Mouse (Mus musculus) liver, embryonic 16.5 days (tissue): ENCODE data around the gene Sesn2. TPM values are rescaled to one million over a fixed set of nuclear protein-coding genes. Genes with fewer than 3 reads are reported as not detected.

ENCODE experiments used
- ATAC-seq: fragments of 200-750 bp; cut with Nextera tagmentation; 2 replicates; pipeline ENCODE4 v1.8.0; 2017; ENCODE audit warnings: low read depth, mild to moderate bottlenecking, moderate number of reproducible peaks, moderate library complexity
- H3K27ac ChIP-seq: fragments of 300-500 bp; sonication (generic); 2 replicates; pipeline ENCODE4 v1.5.1; 2014; ENCODE audit warnings: mild to moderate bottlenecking, low read length
- H3K27me3 ChIP-seq: fragments of 300-500 bp; sonication (generic); 2 replicates; pipeline ENCODE4 v1.6.1; 2014; ENCODE audit warnings: low read depth, low read length, mixed read lengths; ENCODE audit not compliant: control insufficient read depth, insufficient read depth
- H3K36me3 ChIP-seq: fragments of 300-500 bp; sonication (generic); 2 replicates; pipeline ENCODE4 v1.6.1; 2014; ENCODE audit warnings: mild to moderate bottlenecking; ENCODE audit not compliant: control insufficient read depth, insufficient read depth
- H3K4me1 ChIP-seq: fragments of 300-500 bp; sonication (generic); 2 replicates; pipeline ENCODE4 v1.6.1; 2014; ENCODE audit warnings: low read depth, low read length, mixed read lengths; ENCODE audit not compliant: control insufficient read depth
- H3K4me2 ChIP-seq: fragments of 300-500 bp; sonication (generic); 2 replicates; pipeline ENCODE4 v1.6.1; 2014; ENCODE audit warnings: low read depth, low read length, mixed read lengths
- H3K4me3 ChIP-seq: fragments of 300-500 bp; sonication (generic); 2 replicates; pipeline ENCODE4 v1.5.1; 2014; ENCODE audit warnings: low read depth, mild to moderate bottlenecking, low read length
- H3K9ac ChIP-seq: fragments of 300-500 bp; sonication (generic); 2 replicates; pipeline ENCODE4 v1.6.1; 2014; ENCODE audit warnings: low read depth, low read length
- H3K9me3 ChIP-seq: fragments of 300-500 bp; sonication (generic); replicated peaks from 2 replicates; pipeline ENCODE4 v1.6.1; 2016; ENCODE audit warnings: low read length; ENCODE audit not compliant: control insufficient read depth
- WGBS: fragments of 180-500 bp; shearing (Covaris S2); extraction: QIAGEN DNeasy Blood & Tissue Kit; methylation state at CpG from one replicate; pipeline ENCODE4 v1.1.7; 2014; ENCODE audit not compliant: insufficient replicate concordance; 5-methylcytosine and 5-hydroxymethylcytosine counted together
- polyA plus RNA-seq: library from polyadenylated mRNA; unstranded; fragments of >200 nt; fragmentation: Nextera tagmentation; extraction: Ambion mirVana; gene quantifications from 2 replicates; pipeline ENCODE4 v1.2.1, GENCODE M21; 2015

The Sesn2 gene
- polyA plus RNA-seq, 1 experiment from 2014 or later = 7.9 TPM

- H3K27me3 ChIP-seq = no peaks in the 10 kb centered on the region
- peaks cover 9% of the 10 kb centered on the region for H3K4me1 ChIP-seq
- H3K9me3 ChIP-seq = no peaks in the 10 kb centered on the region
- ATAC-seq = no peak
- H3K4me3 ChIP-seq = no peak overlapping the region
- H3K4me2 ChIP-seq = no peak overlapping the region
- no peak overlapping the region for H3K27ac ChIP-seq
- no peak overlapping the region for H3K9ac ChIP-seq
- WGBS = 57% methylated on average over 13 of the region's 13 CpGs
- no peaks in the 10 kb centered on the region for H3K36me3 ChIP-seq
These were observed 34.1 kb downstream of the Sesn2 start for GRCm38 (mm10) chr4:132475895-132476878.

- peaks cover 7% of the 10 kb centered on the region for H3K4me1 ChIP-seq
- H3K27me3 ChIP-seq = no peaks in the 10 kb centered on the region
- H3K4me3 ChIP-seq = no peak overlapping the region
- H3K9me3 ChIP-seq = no peaks in the 10 kb centered on the region
- 74% methylated on average over 4 of the region's 4 CpGs for WGBS
- H3K27ac ChIP-seq = peak overlapping the region; percentile 53
- H3K36me3 ChIP-seq = no peaks in the 10 kb centered on the region
- ATAC-seq = peak; percentile 73
- H3K4me2 ChIP-seq = no peak overlapping the region
- no peak overlapping the region for H3K9ac ChIP-seq
These were observed 35.7 kb downstream of the Sesn2 start for GRCm38 (mm10) chr4:132474631-132475030.

- no peak for ATAC-seq
- H3K4me1 ChIP-seq = peaks cover 11% of the 10 kb centered on the region
- no peak overlapping the region for H3K4me3 ChIP-seq
- H3K9me3 ChIP-seq = no peaks in the 10 kb centered on the region
- H3K27me3 ChIP-seq = no peaks in the 10 kb centered on the region
- H3K4me2 ChIP-seq = no peak overlapping the region
- WGBS = 42% methylated on average over 9 of the region's 9 CpGs
- no peaks in the 10 kb centered on the region for H3K36me3 ChIP-seq
- no peak overlapping the region for H3K27ac ChIP-seq
- no peak overlapping the region for H3K9ac ChIP-seq
These were observed 36.9 kb downstream of the Sesn2 start for GRCm38 (mm10) chr4:132473411-132473810.

- H3K9me3 ChIP-seq = no peaks in the 10 kb centered on the region
- peak overlapping the region; percentile 47 for H3K27ac ChIP-seq
- no peak overlapping the region for H3K4me3 ChIP-seq
- no peaks in the 10 kb centered on the region for H3K27me3 ChIP-seq
- H3K4me1 ChIP-seq = peaks cover 11% of the 10 kb centered on the region
- WGBS = 6% methylated on average over 3 of the region's 3 CpGs
- H3K36me3 ChIP-seq = no peaks in the 10 kb centered on the region
- peak; percentile 50; the same call in 1 of the 2 replicates for ATAC-seq
- H3K4me2 ChIP-seq = no peak overlapping the region
- H3K9ac ChIP-seq = no peak overlapping the region
These were observed 40.4 kb downstream of the Sesn2 start for GRCm38 (mm10) chr4:132469873-132470272.

GRCm38 (mm10) chr4:132464255-132464613 is 46.1 kb downstream of the Sesn2 start:
- Histone ChIP-seq H3K9me3 (no peaks in the 10 kb centered on the region), H3K4me1 (peaks cover 19% of the 10 kb centered on the region), H3K9ac (peak overlapping the region; percentile 69), H3K4me2 (peak overlapping the region; percentile 83), H3K27ac (peak overlapping the region; percentile 84), H3K4me3 (peak overlapping the region; percentile 72), H3K27me3 (no peaks in the 10 kb centered on the region), H3K36me3 (peaks cover 14% of the 10 kb centered on the region)
- ATAC-seq = no peak
- 1% methylated on average over 5 of the region's 5 CpGs for WGBS

GRCm38 (mm10) chr4:132463430-132464254 is 46.7 kb downstream of the Sesn2 start, which contains the start of gene Med18:
Gene Med18, minus strand, starts transcription at chr4:132463921.
- Histone ChIP-seq H3K4me1 (peaks cover 18% of the 10 kb centered on the region), H3K9ac (peak within 1 kb of the TSS; percentile 69), H3K4me2 (peak within 1 kb of the TSS; percentile 83), H3K9me3 (no peaks in the 10 kb centered on the region), H3K4me3 (peak within 1 kb of the TSS; percentile 72), H3K27ac (peak within 1 kb of the TSS; percentile 84), H3K27me3 (no peaks in the 10 kb centered on the region), H3K36me3 (peaks cover 16% of the 10 kb centered on the region)
- peak; percentile 88 for ATAC-seq
- WGBS = under 1% methylated on average over 44 of the region's 44 CpGs

- Histone ChIP-seq H3K9me3 (no peaks in the 10 kb centered on the region), H3K4me2 (peak overlapping the region; percentile 83), H3K4me3 (peak overlapping the region; percentile 72), H3K9ac (peak overlapping the region; percentile 69), H3K4me1 (peaks cover 18% of the 10 kb centered on the region), H3K36me3 (peaks cover 22% of the 10 kb centered on the region), H3K27ac (peak overlapping the region; percentile 84), H3K27me3 (no peaks in the 10 kb centered on the region)
- ATAC-seq = no peak
- 4% methylated on average over 11 of the region's 11 CpGs for WGBS
These were observed 47.5 kb downstream of the Sesn2 start for GRCm38 (mm10) chr4:132462836-132463235.

- WGBS = 84% methylated on average over 8 of the region's 8 CpGs
- peaks cover 25% of the 10 kb centered on the region for H3K36me3 ChIP-seq
- no peaks in the 10 kb centered on the region for H3K9me3 ChIP-seq
- H3K4me1 ChIP-seq = peaks cover 18% of the 10 kb centered on the region
- H3K4me2 ChIP-seq = no peak overlapping the region
- no peaks in the 10 kb centered on the region for H3K27me3 ChIP-seq
- no peak overlapping the region for H3K4me3 ChIP-seq
- H3K27ac ChIP-seq = no peak overlapping the region
- ATAC-seq = no peak
- no peak overlapping the region for H3K9ac ChIP-seq
These were observed 50.1 kb downstream of the Sesn2 start for GRCm38 (mm10) chr4:132460225-132460624.
